Mouse (Mus musculus) embryonic facial prominence, embryonic 15.5 days (tissue): Measurements from ENCODE around the gene D17Wsu92e. TPM values are rescaled to one million over a fixed set of nuclear protein-coding genes. Genes with fewer than 3 reads are reported as not detected.

Experiments
- ATAC-seq: fragments of 200-750 bp; cut with Nextera tagmentation; 2 replicates; pipeline ENCODE4 v1.8.0; 2017; ENCODE audit warnings: low read depth, moderate TSS enrichment; ENCODE audit not compliant: insufficient number of reproducible peaks, low FRiP score, low TSS enrichment
- H3K27ac ChIP-seq: fragments of 300-500 bp; sonication (generic); replicated peaks from 2 replicates; pipeline ENCODE4 v1.5.1; 2015; ENCODE audit warnings: mild to moderate bottlenecking, inconsistent platforms
- H3K27me3 ChIP-seq: fragments of 300-500 bp; sonication (generic); 2 replicates; pipeline ENCODE4 v1.6.1; 2015; ENCODE audit warnings: inconsistent platforms
- H3K36me3 ChIP-seq: fragments of 300-500 bp; sonication (generic); 2 replicates; pipeline ENCODE4 v1.6.1; 2015; ENCODE audit warnings: mild to moderate bottlenecking, inconsistent platforms
- H3K4me1 ChIP-seq: fragments of 300-500 bp; sonication (generic); 2 replicates; pipeline ENCODE4 v1.6.1; 2015; ENCODE audit warnings: inconsistent platforms
- H3K4me2 ChIP-seq: fragments of 300-500 bp; sonication (generic); replicated peaks from 2 replicates; pipeline ENCODE4 v1.6.1; 2015; ENCODE audit warnings: mild to moderate bottlenecking, inconsistent platforms
- H3K4me3 ChIP-seq: fragments of 300-500 bp; sonication (generic); replicated peaks from 2 replicates; pipeline ENCODE4 v1.5.1; 2015; ENCODE audit warnings: mild to moderate bottlenecking, inconsistent platforms
- H3K9ac ChIP-seq: fragments of 300-500 bp; sonication (generic); 2 replicates; pipeline ENCODE4 v1.6.1; 2015; ENCODE audit warnings: inconsistent platforms
- H3K9me3 ChIP-seq: fragments of 300-500 bp; sonication (generic); replicated peaks from 2 replicates; pipeline ENCODE4 v1.6.1; 2016; ENCODE audit warnings: inconsistent platforms
- WGBS: fragments of 180-500 bp; shearing (Covaris S2); methylation state at CpG from one replicate; pipeline ENCODE4 v1.1.7; 2015; 5-methylcytosine and 5-hydroxymethylcytosine counted together
- polyA plus RNA-seq: library from polyadenylated mRNA; unstranded; fragments of >200 nt; fragmentation: Nextera tagmentation; extraction: Ambion mirVana; gene quantifications from 2 replicates; pipeline ENCODE4 v1.2.1, GENCODE M21; 2015

Gene D17Wsu92e
- polyA plus RNA-seq, 1 experiment from 2014 or later: 18.2 TPM

- Histone ChIP-seq H3K9me3 (no peaks in the 10 kb centered on the region), H3K4me3 (peak overlapping the region; percentile 39), H3K4me1 (peaks cover 23% of the 10 kb centered on the region), H3K4me2 (peak overlapping the region; percentile 59), H3K27me3 (no peaks in the 10 kb centered on the region), H3K9ac (no peak overlapping the region), H3K27ac (peak overlapping the region; percentile 71; the same call in 1 of the 2 replicates), H3K36me3 (no peaks in the 10 kb centered on the region)
- WGBS: under 1% methylated on average over 25 of the region's 25 CpGs
- peak; percentile 91 for ATAC-seq
Measured at GRCm38 (mm10) chr17:27707954-27708661, 112.3 kb downstream of the D17Wsu92e start.

DNA sequence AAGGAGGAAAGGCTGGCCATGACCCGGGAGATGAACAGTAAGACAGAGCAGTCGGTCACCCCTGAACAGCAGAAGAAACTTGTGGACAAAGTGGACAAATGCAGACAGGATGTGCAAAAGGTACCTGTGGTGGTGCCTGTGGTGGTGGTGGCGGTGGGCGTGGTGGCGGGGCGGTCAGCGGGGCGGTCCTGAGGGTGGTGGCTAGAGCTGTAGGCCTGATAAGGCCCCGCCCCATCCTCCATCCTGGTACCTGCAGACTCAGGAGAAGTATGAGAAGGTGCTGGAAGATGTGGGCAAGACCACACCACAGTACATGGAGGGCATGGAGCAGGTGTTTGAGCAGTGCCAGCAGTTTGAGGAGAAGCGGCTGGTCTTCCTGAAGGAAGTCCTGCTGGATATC, 114.8 kb downstream of the D17Wsu92e start:
- Histone ChIP-seq H3K27ac (no peak overlapping the region), H3K9me3 (no peaks in the 10 kb centered on the region), H3K4me2 (no peak overlapping the region), H3K4me3 (no peak overlapping the region), H3K36me3 (no peaks in the 10 kb centered on the region), H3K27me3 (no peaks in the 10 kb centered on the region), H3K4me1 (peaks cover 28% of the 10 kb centered on the region), H3K9ac (no peak overlapping the region)
- no peak for ATAC-seq
- WGBS: 27% methylated on average over 10 of the region's 10 CpGs

GRCm38 (mm10) chr17:27703961-27704621, 116.4 kb downstream of the D17Wsu92e start:
- no peak for ATAC-seq
- WGBS: 60% methylated on average over 5 of the region's 5 CpGs
- peaks cover 28% of the 10 kb centered on the region for H3K4me1 ChIP-seq
- no peak overlapping the region for H3K4me2 ChIP-seq
- no peak overlapping the region for H3K9ac ChIP-seq
- H3K36me3 ChIP-seq: no peaks in the 10 kb centered on the region
- H3K4me3 ChIP-seq: no peak overlapping the region
- H3K9me3 ChIP-seq: no peaks in the 10 kb centered on the region
- H3K27ac ChIP-seq: no peak overlapping the region
- no peaks in the 10 kb centered on the region for H3K27me3 ChIP-seq

- Histone ChIP-seq H3K4me2 (peak overlapping the region; percentile 67), H3K36me3 (no peaks in the 10 kb centered on the region), H3K4me1 (peaks cover 14% of the 10 kb centered on the region), H3K9me3 (no peaks in the 10 kb centered on the region), H3K27ac (no peak overlapping the region), H3K4me3 (peak overlapping the region; percentile 37), H3K9ac (no peak overlapping the region), H3K27me3 (no peaks in the 10 kb centered on the region)
- no peak for ATAC-seq
- WGBS: under 1% methylated on average over 32 of the region's 34 CpGs
Measured at GRCm38 (mm10) chr17:27702518-27702917, 117.9 kb downstream of the D17Wsu92e start.

DNA sequence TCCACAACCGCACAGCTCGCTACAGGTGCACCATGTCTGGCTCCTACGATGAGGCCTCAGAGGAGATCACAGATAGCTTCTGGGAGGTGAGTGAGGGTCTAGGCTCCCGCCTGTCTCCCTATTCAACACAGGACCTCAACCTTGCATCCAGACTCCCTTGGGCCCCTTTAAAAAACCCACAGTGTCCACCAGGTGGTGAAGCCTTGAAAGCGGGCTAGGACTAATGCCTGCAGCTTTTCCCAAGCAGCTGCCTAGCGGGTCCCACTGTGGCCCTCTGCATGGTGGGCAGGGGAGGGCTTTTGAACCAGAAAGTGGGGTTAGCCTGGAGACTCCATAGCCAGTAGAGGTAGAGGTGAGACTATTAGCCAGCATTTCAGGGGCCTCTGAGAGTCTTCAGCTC, 118.6 kb downstream of the D17Wsu92e start:
- H3K4me1 ChIP-seq: peaks cover 14% of the 10 kb centered on the region
- no peak overlapping the region for H3K4me2 ChIP-seq
- H3K36me3 ChIP-seq: no peaks in the 10 kb centered on the region
- H3K27ac ChIP-seq: 0 out of 2 replicates have a peak overlapping the region, but pooled peaks have one; percentile 11
- no peak overlapping the region for H3K4me3 ChIP-seq
- H3K9me3 ChIP-seq: no peaks in the 10 kb centered on the region
- no peak for ATAC-seq
- H3K27me3 ChIP-seq: no peaks in the 10 kb centered on the region
- WGBS: 63% methylated on average over 6 of the region's 6 CpGs
- no peak overlapping the region for H3K9ac ChIP-seq

Other genes starting within 250 kb of the D17Wsu92e start
- 98.7 and 99.3 TPM in 2 replicates for gene Nudt3, start 197.2 kb downstream of the D17Wsu92e start, polyA plus RNA-seq
- not detected in 2 replicates for gene RPS10-NUDT3, start 185.4 kb downstream of the D17Wsu92e start, polyA plus RNA-seq
- gene Rps10, start 184.0 kb downstream of the D17Wsu92e start, polyA plus RNA-seq: 989 and 990 TPM in 2 replicates
- gene Pacsin1, start 165.1 kb downstream of the D17Wsu92e start, polyA plus RNA-seq: 5.2 and 5.3 TPM in 2 replicates
- gene Spdef, start 91.7 kb downstream of the D17Wsu92e start, polyA plus RNA-seq: 0.35 and 0.95 TPM in 2 replicates
- gene Snrpc, start 17.5 kb upstream of the D17Wsu92e start, polyA plus RNA-seq: 271 and 285 TPM in 2 replicates
- 5.1 and 6.2 TPM in 2 replicates for gene Uhrf1bp1, start 35.8 kb upstream of the D17Wsu92e start, polyA plus RNA-seq
- gene Anks1, start 88.7 kb upstream of the D17Wsu92e start, polyA plus RNA-seq: 15.3 and 16.6 TPM in 2 replicates
- 65.5 and 65.9 TPM in 2 replicates for gene Taf11, start 89.2 kb upstream of the D17Wsu92e start, polyA plus RNA-seq